Mouse (Mus musculus): Measurements from ENCODE around the gene Cd300lb. TPM values are rescaled to one million over a fixed set of nuclear protein-coding genes. Genes with fewer than 3 reads are reported as not detected.

The Cd300lb gene
- total and polyA plus RNA-seq, 3 experiments: not detected

DNA sequence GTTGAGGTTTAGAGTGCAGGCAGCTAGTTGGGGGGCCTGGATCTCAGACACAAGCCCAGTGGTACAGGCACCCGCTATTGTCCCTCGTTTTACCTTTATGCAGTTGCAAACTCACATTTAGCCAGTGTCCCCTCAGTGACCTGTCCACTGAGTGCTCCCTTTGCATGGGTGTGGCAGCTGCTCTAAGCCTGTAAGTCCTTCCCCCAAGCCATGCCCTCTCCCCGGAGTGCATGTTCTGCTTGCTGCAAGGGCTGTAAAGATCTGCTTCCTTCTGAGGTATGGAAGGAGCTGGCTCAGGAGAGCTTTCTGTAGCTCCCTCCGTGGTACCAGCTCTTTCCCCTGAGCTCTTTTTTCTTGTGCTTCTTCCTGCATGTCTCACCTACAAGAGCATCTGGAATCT lies 595 bp downstream of the Cd300lb start:
- Histone ChIP-seq H3K4me1 (ENCODE audit: control insufficient read depth in 1 of 2, insufficient read depth in 2 of 2) (no peaks in the 10 kb centered on the region), H3K9ac (ENCODE audit: insufficient read depth, low read depth) (no peak overlapping the region), H3K4me3 (replicated peaks in 1 of 3; ENCODE audit: low read depth in 2 of 3, low read length in 2 of 3, poor library complexity in 1 of 3) (no peak overlapping the region), H3K27me3 (replicated peaks) (peaks cover 76% of the 10 kb centered on the region), H3K79me2 (replicated peaks; ENCODE audit: control insufficient read depth, extremely low read depth, insufficient read depth, poor library complexity, severe bottlenecking) (no peaks in the 10 kb centered on the region), H3K27ac (ENCODE audit: insufficient read depth, low read depth) (no peak overlapping the region), H3K36me3 (replicated peaks in 1 of 2; ENCODE audit: control insufficient read depth in 1 of 2, insufficient read depth in 1 of 2, low read length in 1 of 2) (no peaks in the 10 kb centered on the region), H3K4me2 (ENCODE audit: insufficient read depth, low read depth, poor library complexity, severe bottlenecking) (no peak overlapping the region), H3K9me3 (replicated peaks; ENCODE audit: low read length) (peaks cover 4% of the 10 kb centered on the region)
- TF ChIP-seq E2F4 (IDR thresholded peaks at IDR 0.05; ENCODE audit: insufficient replicate concordance, low read depth, low read length) (no peak), RAD21 (IDR thresholded peaks at IDR 0.05; ENCODE audit: low read depth, low read length) (no peak), MXI1 (IDR thresholded peaks at IDR 0.05; ENCODE audit: low read depth, low read length) (no peak), USF1 (IDR thresholded peaks at IDR 0.05; ENCODE audit: low read depth, low read length) (no peak), CHD1 (IDR thresholded peaks at IDR 0.05; ENCODE audit: low read depth, low read length) (no peak), SMC3 (IDR thresholded peaks at IDR 0.05; ENCODE audit: low read depth, low read length) (no peak), UBTF (IDR thresholded peaks at IDR 0.05; ENCODE audit: low read depth, low read length) (no peak), MYC (IDR thresholded peaks at IDR 0.05; ENCODE audit: low read depth, low read length) (no peak), MEF2A (IDR thresholded peaks at IDR 0.05; ENCODE audit: borderline replicate concordance, low read depth, low read length) (no peak), RCOR1 (conservative IDR thresholded peaks at IDR 0.05; ENCODE audit: low read depth, low read length) (no peak), IRF4 (IDR thresholded peaks at IDR 0.05; ENCODE audit: low read depth, low read length) (no peak), ZMIZ1 (IDR thresholded peaks at IDR 0.05; ENCODE audit: low read depth, low read length) (no peak), ETS1 (conservative IDR thresholded peaks at IDR 0.05; ENCODE audit: low read depth, low read length) (no peak)
- in situ Hi-C loops (cut with MboI; ENCODE audit: low pct_ligation_motif_present, low pct_unique_long_range_greater_than_20kb, low sequenced_read_pairs): no loop called here
- no peak for DNase-seq (ENCODE audit: extremely low read depth)
- dilution Hi-C loops (cut with MboI; ENCODE audit: extremely low pct_ligation_motif_present, extremely low pct_unique_long_range_greater_than_20kb, low sequenced_read_pairs): no loop called here

DNA sequence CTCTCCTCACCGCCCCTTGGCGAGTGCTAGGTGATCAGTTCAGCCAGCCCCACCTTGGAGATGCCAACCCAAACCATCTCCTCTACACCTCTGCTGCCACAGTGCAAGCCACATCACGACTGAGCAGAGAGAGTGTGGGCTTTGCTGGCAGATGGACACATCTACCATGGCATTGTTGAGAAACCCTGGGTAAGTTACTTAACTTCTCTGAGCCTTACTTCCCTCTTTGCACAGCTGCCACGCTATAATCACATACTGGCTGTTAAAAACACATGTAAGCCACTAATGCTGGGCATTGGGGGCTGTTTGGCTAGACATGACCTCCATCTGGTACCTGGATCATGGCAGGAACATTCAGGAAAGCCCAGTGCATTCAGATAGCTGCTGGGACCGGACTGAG lies 3.1 kb downstream of the Cd300lb start:
- H3K79me2 ChIP-seq (replicated peaks; ENCODE audit: control insufficient read depth, extremely low read depth, insufficient read depth, poor library complexity, severe bottlenecking): no peaks in the 10 kb centered on the region
- no peak for DNase-seq (ENCODE audit: extremely low read depth)
- no peak overlapping the region for H3K4me2 ChIP-seq (ENCODE audit: insufficient read depth, low read depth, poor library complexity, severe bottlenecking)
- no peak overlapping the region for H3K4me3 ChIP-seq (replicated peaks in 1 of 3; ENCODE audit: low read depth in 2 of 3, low read length in 2 of 3, poor library complexity in 1 of 3)
- H3K4me1 ChIP-seq (ENCODE audit: control insufficient read depth in 1 of 2, insufficient read depth in 2 of 2): no peaks in the 10 kb centered on the region
- H3K27ac ChIP-seq (ENCODE audit: insufficient read depth, low read depth): no peak overlapping the region
- dilution Hi-C loops (cut with MboI; ENCODE audit: extremely low pct_ligation_motif_present, extremely low pct_unique_long_range_greater_than_20kb, low sequenced_read_pairs) (no loop called here), in situ Hi-C loops (cut with MboI; ENCODE audit: low pct_ligation_motif_present, low pct_unique_long_range_greater_than_20kb, low sequenced_read_pairs) (no loop called here)
- no peak for TF ChIP-seq NELFE (IDR thresholded peaks at IDR 0.05; ENCODE audit: low read depth, low read length)
- H3K27me3 ChIP-seq (replicated peaks): peaks cover 86% of the 10 kb centered on the region
- H3K9me3 ChIP-seq (replicated peaks; ENCODE audit: low read length): peaks cover 2% of the 10 kb centered on the region
- no peak overlapping the region for H3K9ac ChIP-seq (ENCODE audit: insufficient read depth, low read depth)
- H3K36me3 ChIP-seq (replicated peaks in 1 of 2; ENCODE audit: control insufficient read depth in 1 of 2, insufficient read depth in 1 of 2, low read length in 1 of 2): no peaks in the 10 kb centered on the region

DNA sequence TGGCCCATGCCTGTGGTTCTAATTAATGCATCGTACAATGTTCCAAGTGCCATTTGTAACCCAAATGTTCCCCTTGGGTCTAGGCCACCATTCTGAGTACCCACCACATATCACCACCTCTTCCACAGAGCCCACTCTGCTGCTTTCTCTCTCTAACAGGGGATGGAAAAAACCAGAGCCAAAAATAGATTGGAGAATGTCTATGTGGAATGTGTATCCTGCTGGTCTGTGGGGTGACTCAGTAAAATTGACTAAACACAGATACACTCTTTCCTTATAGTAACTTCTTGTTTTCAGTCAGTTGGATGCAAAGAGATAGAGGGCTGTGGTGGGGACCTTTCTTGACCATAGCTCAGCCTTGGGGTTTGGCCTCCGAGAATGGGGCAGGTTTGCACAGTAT lies 4.6 kb downstream of the Cd300lb start:
- Histone ChIP-seq H3K4me3 (replicated peaks in 1 of 3; ENCODE audit: low read depth in 2 of 3, low read length in 2 of 3, poor library complexity in 1 of 3) (no peak overlapping the region), H3K36me3 (replicated peaks in 1 of 2; ENCODE audit: control insufficient read depth in 1 of 2, insufficient read depth in 1 of 2, low read length in 1 of 2) (no peaks in the 10 kb centered on the region), H3K4me2 (ENCODE audit: insufficient read depth, low read depth, poor library complexity, severe bottlenecking) (no peak overlapping the region), H3K9ac (ENCODE audit: insufficient read depth, low read depth) (no peak overlapping the region), H3K4me1 (ENCODE audit: control insufficient read depth in 1 of 2, insufficient read depth in 2 of 2) (no peaks in the 10 kb centered on the region), H3K27me3 (replicated peaks) (peaks cover 86% of the 10 kb centered on the region), H3K27ac (ENCODE audit: insufficient read depth, low read depth) (no peak overlapping the region), H3K9me3 (replicated peaks; ENCODE audit: low read length) (no peaks in the 10 kb centered on the region), H3K79me2 (replicated peaks; ENCODE audit: control insufficient read depth, extremely low read depth, insufficient read depth, poor library complexity, severe bottlenecking) (no peaks in the 10 kb centered on the region)
- in situ Hi-C loops (cut with MboI; ENCODE audit: low pct_ligation_motif_present, low pct_unique_long_range_greater_than_20kb, low sequenced_read_pairs) (no loop called here), dilution Hi-C loops (cut with MboI; ENCODE audit: extremely low pct_ligation_motif_present, extremely low pct_unique_long_range_greater_than_20kb, low sequenced_read_pairs) (no loop called here)
- DNase-seq (ENCODE audit: extremely low read depth): no peak
- TF ChIP-seq RAD21 (IDR thresholded peaks at IDR 0.05; ENCODE audit: low read depth, low read length): no peak

Data from CH12.LX (cell line).